Mouse (Mus musculus): ENCODE results near the gene Gm49388. TPM values are rescaled to one million over a fixed set of nuclear protein-coding genes. Genes with fewer than 3 reads are reported as not detected.
A peak's percentile ranks its signal among the peaks of the same experiment; 100 is the strongest.

Gm49388 gene
- total and polyA plus RNA-seq, 2 experiments: not detected

GRCm38 (mm10) chr7:127753158-127753557 is 32.2 kb upstream of the Gm49388 start:
- 80% methylated on average over 5 of the region's 5 CpGs for WGBS
- H3K9ac ChIP-seq (ENCODE audit: low read depth, low read length): no peak overlapping the region
- H3K27ac ChIP-seq (replicated peaks; ENCODE audit: insufficient read depth, low read depth, low read length): no peak overlapping the region
- no peaks in the 10 kb centered on the region for H3K27me3 ChIP-seq (ENCODE audit: control insufficient read depth, insufficient read depth, low read length)
- no peaks in the 10 kb centered on the region for H3K4me1 ChIP-seq (ENCODE audit: control insufficient read depth, insufficient read depth, low read length)
- TF ChIP-seq POLR2A (IDR thresholded peaks at IDR 0.05; ENCODE audit: extremely low read depth, insufficient read depth, low read length): no peak
- H3K36me3 ChIP-seq (ENCODE audit: control insufficient read depth, insufficient read depth, low read length): peaks cover 7% of the 10 kb centered on the region; the same call in 1 of the 2 replicates
- H3K4me3 ChIP-seq (ENCODE audit: insufficient read depth, low read depth, low read length): no peak overlapping the region
- no peak for DNase-seq (ENCODE audit: extremely low read depth, low read depth, low spot score)
- no peaks in the 10 kb centered on the region for H3K79me2 ChIP-seq (ENCODE audit: control insufficient read depth, insufficient read depth, low read length)

GRCm38 (mm10) chr7:127753741-127754140 is 31.7 kb upstream of the Gm49388 start:
- H3K4me3 ChIP-seq (ENCODE audit: insufficient read depth, low read depth, low read length): no peak overlapping the region
- H3K36me3 ChIP-seq (ENCODE audit: control insufficient read depth, insufficient read depth, low read length): peaks cover 7% of the 10 kb centered on the region; the same call in 1 of the 2 replicates
- no peak overlapping the region for H3K9ac ChIP-seq (ENCODE audit: low read depth, low read length)
- H3K4me1 ChIP-seq (ENCODE audit: control insufficient read depth, insufficient read depth, low read length): no peaks in the 10 kb centered on the region
- 90% methylated on average over 7 of the region's 7 CpGs for WGBS
- no peak overlapping the region for H3K27ac ChIP-seq (replicated peaks; ENCODE audit: insufficient read depth, low read depth, low read length)
- TF ChIP-seq CTCF (IDR thresholded peaks at IDR 0.05; ENCODE audit: low read depth, low read length) (no peak), POLR2A (IDR thresholded peaks at IDR 0.05; ENCODE audit: extremely low read depth, insufficient read depth, low read length) (no peak)
- H3K79me2 ChIP-seq (ENCODE audit: control insufficient read depth, insufficient read depth, low read length): no peaks in the 10 kb centered on the region
- no peak for DNase-seq (ENCODE audit: extremely low read depth, low read depth, low spot score)
- no peaks in the 10 kb centered on the region for H3K27me3 ChIP-seq (ENCODE audit: control insufficient read depth, insufficient read depth, low read length)

DNA sequence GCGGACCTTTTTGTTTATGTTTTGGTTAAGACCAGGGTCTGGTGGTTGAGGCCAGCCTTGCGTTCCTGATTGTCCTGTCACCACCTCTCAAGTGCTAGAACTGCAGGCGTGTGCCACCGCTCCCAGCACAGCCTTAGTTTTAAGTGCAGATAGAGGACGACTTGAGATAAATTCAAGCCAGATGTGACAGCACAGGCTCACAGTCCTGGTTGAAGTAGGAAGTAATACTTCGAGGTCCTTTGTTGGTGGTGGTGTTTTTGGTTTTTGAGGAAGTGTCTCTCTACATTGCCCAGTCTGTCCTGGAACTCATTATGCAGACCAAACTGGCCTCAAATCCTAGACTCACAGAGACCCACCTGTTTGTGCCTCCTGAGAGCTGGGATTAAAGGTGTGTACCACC is 25.7 kb upstream of the Gm49388 start:
- Histone ChIP-seq H3K79me2 (ENCODE audit: control insufficient read depth, insufficient read depth, low read length) (no peaks in the 10 kb centered on the region), H3K27ac (replicated peaks; ENCODE audit: insufficient read depth, low read depth, low read length) (no peak overlapping the region), H3K27me3 (ENCODE audit: control insufficient read depth, insufficient read depth, low read length) (no peaks in the 10 kb centered on the region), H3K4me3 (ENCODE audit: insufficient read depth, low read depth, low read length) (no peak overlapping the region), H3K4me1 (ENCODE audit: control insufficient read depth, insufficient read depth, low read length) (no peaks in the 10 kb centered on the region), H3K9ac (ENCODE audit: low read depth, low read length) (no peak overlapping the region), H3K36me3 (ENCODE audit: control insufficient read depth, insufficient read depth, low read length) (peaks cover 5% of the 10 kb centered on the region; the same call in 1 of the 2 replicates)
- WGBS: 86% methylated on average over 6 of the region's 6 CpGs
- TF ChIP-seq CTCF (IDR thresholded peaks at IDR 0.05; ENCODE audit: low read depth, low read length) (no peak), POLR2A (IDR thresholded peaks at IDR 0.05; ENCODE audit: extremely low read depth, insufficient read depth, low read length) (no peak)
- DNase-seq (ENCODE audit: extremely low read depth, low read depth, low spot score): no peak

DNA sequence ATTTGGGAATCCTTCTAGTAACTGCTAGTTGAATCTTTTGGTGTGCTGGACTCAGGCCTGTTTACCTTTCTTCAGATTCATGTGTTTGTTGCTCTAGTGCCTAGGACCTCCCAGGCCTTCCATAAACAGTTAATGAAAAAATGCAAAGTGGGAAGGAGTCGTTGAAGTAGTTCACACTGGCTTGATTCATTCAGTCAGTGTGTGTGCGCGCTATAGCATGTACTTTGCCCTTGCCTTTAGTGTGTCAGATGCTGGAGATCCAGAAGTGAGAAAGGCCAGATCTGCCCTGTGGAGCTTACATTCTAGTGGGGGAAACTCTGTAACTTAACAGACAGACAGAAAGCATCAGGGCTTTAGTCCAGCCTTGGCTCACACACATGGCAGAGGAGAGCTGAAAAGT is 24.9 kb upstream of the Gm49388 start:
- TF ChIP-seq POLR2A (IDR thresholded peaks at IDR 0.05; ENCODE audit: extremely low read depth, insufficient read depth, low read length): no peak
- no peak for TF ChIP-seq CTCF (IDR thresholded peaks at IDR 0.05; ENCODE audit: low read depth, low read length)
- 82% methylated on average over 3 of the region's 3 CpGs for WGBS

DNA sequence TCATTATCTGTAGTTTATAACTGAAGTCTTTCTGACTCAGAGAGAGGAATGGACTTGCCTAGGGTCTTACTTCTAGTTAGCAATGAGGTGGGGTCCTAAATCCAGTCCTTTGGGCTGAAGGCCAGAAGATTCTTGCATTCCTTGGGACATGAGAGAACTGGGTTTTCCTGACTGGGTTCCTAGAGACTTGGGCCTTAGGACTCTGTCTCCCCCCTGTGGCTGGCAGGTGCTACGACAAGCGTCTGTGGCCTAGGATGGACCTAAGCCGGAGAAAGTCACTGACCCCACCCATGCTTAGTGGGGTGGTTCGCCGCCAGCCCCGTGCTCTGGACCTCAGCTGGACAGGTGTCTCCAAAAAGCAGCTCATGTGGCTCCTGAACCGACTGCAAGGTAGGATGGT is 24.4 kb upstream of the Gm49388 start:
- H3K27ac ChIP-seq (replicated peaks; ENCODE audit: insufficient read depth, low read depth, low read length): no peak overlapping the region
- TF ChIP-seq POLR2A (IDR thresholded peaks at IDR 0.05; ENCODE audit: extremely low read depth, insufficient read depth, low read length) (no peak), CTCF (IDR thresholded peaks at IDR 0.05; ENCODE audit: low read depth, low read length) (peak; percentile 96)
- H3K9ac ChIP-seq (ENCODE audit: low read depth, low read length): no peak overlapping the region
- peaks cover 5% of the 10 kb centered on the region; the same call in 1 of the 2 replicates for H3K36me3 ChIP-seq (ENCODE audit: control insufficient read depth, insufficient read depth, low read length)
- 13% methylated on average over 7 of the region's 7 CpGs for WGBS
- H3K4me1 ChIP-seq (ENCODE audit: control insufficient read depth, insufficient read depth, low read length): no peaks in the 10 kb centered on the region
- no peaks in the 10 kb centered on the region for H3K27me3 ChIP-seq (ENCODE audit: control insufficient read depth, insufficient read depth, low read length)
- peak; percentile 41 for DNase-seq (ENCODE audit: extremely low read depth, low read depth, low spot score)
- no peak overlapping the region for H3K4me3 ChIP-seq (ENCODE audit: insufficient read depth, low read depth, low read length)
- H3K79me2 ChIP-seq (ENCODE audit: control insufficient read depth, insufficient read depth, low read length): no peaks in the 10 kb centered on the region

More for the DNA sequence above, 24.9 kb upstream of the Gm49388 start:
- Histone ChIP-seq H3K27ac (replicated peaks; ENCODE audit: insufficient read depth, low read depth, low read length) (no peak overlapping the region), H3K79me2 (ENCODE audit: control insufficient read depth, insufficient read depth, low read length) (no peaks in the 10 kb centered on the region), H3K9ac (ENCODE audit: low read depth, low read length) (no peak overlapping the region), H3K4me1 (ENCODE audit: control insufficient read depth, insufficient read depth, low read length) (no peaks in the 10 kb centered on the region), H3K36me3 (ENCODE audit: control insufficient read depth, insufficient read depth, low read length) (peaks cover 5% of the 10 kb centered on the region; the same call in 1 of the 2 replicates), H3K27me3 (ENCODE audit: control insufficient read depth, insufficient read depth, low read length) (no peaks in the 10 kb centered on the region), H3K4me3 (ENCODE audit: insufficient read depth, low read depth, low read length) (no peak overlapping the region)
- no peak for DNase-seq (ENCODE audit: extremely low read depth, low read depth, low spot score)

DNA sequence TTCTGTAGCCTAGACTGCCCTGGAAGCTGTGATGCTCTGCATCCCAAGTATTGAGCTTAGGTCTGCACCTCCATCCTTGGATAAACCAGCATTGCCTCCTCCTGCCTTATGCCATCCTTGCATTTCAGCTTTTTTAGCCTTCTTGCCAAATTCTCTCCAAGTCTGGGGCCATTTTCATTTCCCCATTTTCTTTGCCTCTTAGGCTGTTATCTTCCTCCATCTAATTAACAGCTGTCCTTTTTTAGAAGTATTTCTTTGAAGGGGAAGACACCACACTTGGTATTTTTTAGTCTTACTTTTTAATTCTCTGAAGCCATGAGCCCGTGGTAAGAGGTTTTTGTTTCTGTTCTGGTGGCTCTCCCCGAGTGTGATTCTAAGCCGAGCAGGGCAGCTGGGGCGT is 21.8 kb upstream of the Gm49388 start:
- H3K4me1 ChIP-seq (ENCODE audit: control insufficient read depth, insufficient read depth, low read length): no peaks in the 10 kb centered on the region
- H3K36me3 ChIP-seq (ENCODE audit: control insufficient read depth, insufficient read depth, low read length): peaks cover 5% of the 10 kb centered on the region; the same call in 1 of the 2 replicates
- TF ChIP-seq CTCF (IDR thresholded peaks at IDR 0.05; ENCODE audit: low read depth, low read length): no peak
- no peak for TF ChIP-seq POLR2A (IDR thresholded peaks at IDR 0.05; ENCODE audit: extremely low read depth, insufficient read depth, low read length)

More for the DNA sequence above, 21.8 kb upstream of the Gm49388 start:
- Histone ChIP-seq H3K9ac (ENCODE audit: low read depth, low read length) (no peak overlapping the region), H3K27ac (replicated peaks; ENCODE audit: insufficient read depth, low read depth, low read length) (no peak overlapping the region), H3K4me3 (ENCODE audit: insufficient read depth, low read depth, low read length) (no peak overlapping the region), H3K27me3 (ENCODE audit: control insufficient read depth, insufficient read depth, low read length) (no peaks in the 10 kb centered on the region), H3K79me2 (ENCODE audit: control insufficient read depth, insufficient read depth, low read length) (no peaks in the 10 kb centered on the region)
- WGBS: 90% methylated on average over 4 of the region's 4 CpGs
- no peak for DNase-seq (ENCODE audit: extremely low read depth, low read depth, low spot score)
